Mouse (Mus musculus): Measurements from ENCODE around the gene Gm7903.
"Not testable (repeated sequence)": the region's sequence is repeated elsewhere in the genome, so short reads cannot be mapped to it uniquely, and the experiment has no call there.

Gm7903 gene

GRCm38 (mm10) chrX:135433535-135433934 lies at the start of gene Gm7903:
Gene Gm7903, plus strand, starts transcription at chrX:135433835.
- DNase-seq (ENCODE audit: low spot score), result not testable (repeated sequence)

- not testable (repeated sequence) for DNase-seq (ENCODE audit: low spot score)
Observed at GRCm38 (mm10) chrX:135403578-135403977, 30.1 kb upstream of the Gm7903 start.

GRCm38 (mm10) chrX:135421203-135421602 lies 12.4 kb upstream of the Gm7903 start:
- not testable (repeated sequence) for DNase-seq (ENCODE audit: low spot score)

GRCm38 (mm10) chrX:135421824-135422223 lies 11.8 kb upstream of the Gm7903 start:
- not testable (repeated sequence) for DNase-seq (ENCODE audit: low spot score)

GRCm38 (mm10) chrX:135422473-135422872 lies 11.2 kb upstream of the Gm7903 start:
- DNase-seq (ENCODE audit: low spot score), result not testable (repeated sequence)

GRCm38 (mm10) chrX:135464160-135464559 lies 30.5 kb downstream of the Gm7903 start:
- DNase-seq (ENCODE audit: low spot score), result not testable (repeated sequence)

- not testable (repeated sequence) for DNase-seq (ENCODE audit: low spot score)
Observed at GRCm38 (mm10) chrX:135481902-135482301, 48.3 kb downstream of the Gm7903 start.

- DNase-seq (ENCODE audit: low spot score), result not testable (repeated sequence)
Observed at GRCm38 (mm10) chrX:135483183-135483582, 49.5 kb downstream of the Gm7903 start.

Measured in ovary, postnatal 14 days (tissue).